30 mouse cellular contexts compared by ENCODE assay signal in genomic region chr8:111657312-111657854, GRCm38 (mm10). TPM values are rescaled to one million over a fixed set of nuclear protein-coding genes. Genes with fewer than 3 reads are reported as not detected.
"Had no signal": no experiment of that assay in that cellular context is flagged by ENCODE, and none has a peak within 500 bp of the region (broad histone marks: within the 10 kb centered on the region; RNA-seq: fewer than 3 reads in every experiment).

No protein-coding gene starts in this region.

- H3K9me3 ChIP-seq: limb, embryonic 10.5 days; limb, embryonic 13.5 days; liver, embryonic 12.5 days; liver, embryonic 15.5 days had no signal

- H3K9ac ChIP-seq: limb, embryonic 13.5 days; liver, embryonic 12.5 days; liver, embryonic 15.5 days had no signal

- DNase-seq: kidney, postnatal 25 days; layer of hippocampus, adult 9-11 months; liver; lung, adult 18-20 months; lung, postnatal 14 days; lung, postnatal 4 days; midbrain, embryonic 14.5 days; right cerebral cortex, postnatal 14 days; right cerebral cortex, postnatal 4 days; thymus, adult 2 months; thymus, postnatal 25 days had no signal

- H3K4me2 ChIP-seq: limb, embryonic 13.5 days; liver, embryonic 12.5 days; liver, embryonic 15.5 days; midbrain, embryonic 11.5 days had no signal

- H3K27me3 ChIP-seq: limb, embryonic 13.5 days; liver, embryonic 12.5 days; liver, embryonic 15.5 days had no signal

- H3K4me3 ChIP-seq: layer of hippocampus, adult 2 months; limb, embryonic 10.5 days; limb, embryonic 13.5 days; liver, embryonic 12.5 days; liver, embryonic 15.5 days had no signal

- H3K27ac ChIP-seq: kidney, postnatal 0 days; layer of hippocampus, adult 2 months; limb, embryonic 10.5 days; limb, embryonic 13.5 days; liver, embryonic 12.5 days; liver, embryonic 15.5 days; stomach, postnatal 0 days had no signal

- ATAC-seq: liver, embryonic 12.5 days had no signal

- H3K4me1 ChIP-seq: limb, embryonic 10.5 days; limb, embryonic 13.5 days had no signal

RNA-seq across cellular contexts. Expression of gene Ctrb1, which starts 33.4 kb away (rescaled TPM):
- total RNA-seq: layer of hippocampus, adult 2 months; layer of hippocampus, postnatal 25 days; left cerebral cortex, adult 18-20 months; left cerebral cortex, postnatal 25 days; megakaryocyte progenitor cell, adult 5-6 weeks; megakaryocyte-erythroid progenitor cell, adult 5-6 weeks; midbrain, postnatal 0 days had no signal
- polyA plus RNA-seq: kidney, embryonic 14.5 days; kidney, postnatal 0 days; limb, embryonic 10.5 days; liver, embryonic 12.5 days; lung, embryonic 16.5 days; midbrain, embryonic 11.5 days; midbrain, embryonic 14.5 days; midbrain, postnatal 0 days; neural tube, embryonic 11.5 days; neural tube, embryonic 14.5 days; stomach, embryonic 14.5 days had no signal
